Mouse (Mus musculus) liver, embryonic 14 days (tissue): ENCODE measurements around the gene Zfp39. TPM values are rescaled to one million over a fixed set of nuclear protein-coding genes. Genes with fewer than 3 reads are reported as not detected.

ENCODE experiments used
- polyA plus RNA-seq: library from polyadenylated mRNA; depleted of rRNA; stranded (reverse); fragments of >200 nt; gene quantifications from 2 replicates; pipeline ENCODE4 v1.2.3, GENCODE M21; 2012; rRNA removed

Zfp39 gene
- 4.9 and 5.1 TPM in 2 replicates for polyA plus RNA-seq

DNA sequence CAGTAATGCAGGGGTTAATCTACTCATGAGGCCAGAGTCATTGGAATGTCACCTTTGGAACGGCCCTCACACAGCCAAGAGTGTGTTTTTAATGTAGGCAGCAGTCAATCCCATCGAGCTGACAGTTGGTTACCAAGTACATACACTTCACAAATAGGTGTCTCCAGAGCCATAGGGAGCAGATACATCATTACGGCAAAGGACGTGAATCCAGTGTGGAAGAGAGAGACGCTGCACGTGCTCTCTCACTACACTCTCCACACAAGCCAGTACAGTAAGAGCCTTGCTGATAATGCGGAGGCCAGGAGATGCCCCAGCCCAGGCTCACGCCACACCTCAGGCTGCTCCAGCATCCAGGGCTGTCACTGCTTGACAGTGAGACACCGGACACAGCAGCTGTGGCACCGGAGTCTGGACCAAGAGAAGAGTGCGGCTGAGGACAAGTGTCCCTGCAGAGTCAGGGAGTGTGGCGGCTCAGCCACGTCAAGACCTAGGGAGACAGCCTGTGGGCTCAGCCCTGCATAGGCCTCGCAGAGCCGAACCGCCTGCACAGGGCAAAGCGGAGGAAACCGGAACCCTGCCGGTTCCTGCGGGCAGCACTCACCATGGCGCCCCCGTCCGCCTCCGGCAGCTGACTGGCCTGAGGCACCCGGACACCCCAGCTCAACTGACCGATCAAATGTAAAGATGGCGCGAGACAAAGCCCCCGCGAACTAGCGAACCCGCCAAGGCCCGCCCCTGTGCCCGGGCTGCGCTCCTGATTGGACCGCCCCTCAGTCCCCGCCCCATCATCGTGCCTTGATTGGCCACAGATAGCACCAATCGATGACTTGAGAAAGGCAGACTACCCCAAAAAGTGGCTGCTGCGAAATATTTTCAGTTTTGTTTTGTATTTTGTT, at the start of gene Zfp39:
Gene Zfp39, minus strand, starts transcription at position 715 of the 899 bp plus-strand sequence.

DNA sequence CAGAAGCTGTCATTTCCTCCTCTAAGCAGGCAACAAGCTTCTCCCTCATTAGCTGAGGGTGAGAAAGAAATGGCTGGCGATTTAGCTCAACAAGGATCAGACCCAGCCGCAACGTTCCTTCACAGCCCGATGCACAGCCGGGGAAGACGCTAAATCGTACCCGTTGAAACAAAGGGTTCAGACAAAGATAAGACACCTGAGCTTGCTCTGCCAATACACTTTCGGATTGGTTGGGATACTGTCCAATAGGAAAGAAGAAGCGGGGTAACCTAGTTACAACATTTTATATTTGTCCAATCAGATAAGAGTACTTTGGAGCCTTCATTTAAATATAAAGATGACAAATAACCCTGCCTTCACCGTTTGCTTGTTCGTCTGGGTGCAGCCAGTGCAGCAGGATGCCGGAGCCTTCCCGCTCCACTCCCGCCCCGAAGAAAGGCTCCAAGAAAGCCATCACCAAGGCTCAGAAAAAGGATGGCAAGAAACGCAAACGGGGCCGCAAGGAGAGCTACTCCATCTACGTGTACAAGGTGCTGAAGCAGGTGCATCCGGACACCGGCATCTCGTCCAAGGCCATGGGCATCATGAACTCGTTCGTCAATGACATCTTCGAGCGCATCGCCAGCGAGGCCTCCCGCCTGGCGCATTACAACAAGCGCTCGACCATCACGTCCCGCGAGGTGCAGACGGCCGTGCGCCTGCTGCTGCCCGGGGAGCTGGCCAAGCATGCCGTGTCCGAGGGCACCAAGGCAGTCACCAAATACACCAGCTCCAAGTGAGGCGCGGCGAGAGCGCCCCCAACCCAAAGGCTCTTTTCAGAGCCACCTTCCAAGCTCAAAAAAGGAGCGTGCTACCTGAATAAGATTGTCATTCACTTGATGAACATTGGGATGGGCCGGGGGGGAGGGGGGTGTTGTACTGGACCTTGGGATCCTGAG, 44.8 kb upstream of the Zfp39 start, which contains the start of gene Hist3h2ba:
Gene Hist3h2ba, plus strand, starts transcription at position 379 of the 938 bp plus-strand sequence.

GRCm38 (mm10) chr11:58938322-58939087, 34.5 kb upstream of the Zfp39 start, which contains the start of gene Rnf187:
Gene Rnf187, minus strand, starts transcription at chr11:58938916.

DNA sequence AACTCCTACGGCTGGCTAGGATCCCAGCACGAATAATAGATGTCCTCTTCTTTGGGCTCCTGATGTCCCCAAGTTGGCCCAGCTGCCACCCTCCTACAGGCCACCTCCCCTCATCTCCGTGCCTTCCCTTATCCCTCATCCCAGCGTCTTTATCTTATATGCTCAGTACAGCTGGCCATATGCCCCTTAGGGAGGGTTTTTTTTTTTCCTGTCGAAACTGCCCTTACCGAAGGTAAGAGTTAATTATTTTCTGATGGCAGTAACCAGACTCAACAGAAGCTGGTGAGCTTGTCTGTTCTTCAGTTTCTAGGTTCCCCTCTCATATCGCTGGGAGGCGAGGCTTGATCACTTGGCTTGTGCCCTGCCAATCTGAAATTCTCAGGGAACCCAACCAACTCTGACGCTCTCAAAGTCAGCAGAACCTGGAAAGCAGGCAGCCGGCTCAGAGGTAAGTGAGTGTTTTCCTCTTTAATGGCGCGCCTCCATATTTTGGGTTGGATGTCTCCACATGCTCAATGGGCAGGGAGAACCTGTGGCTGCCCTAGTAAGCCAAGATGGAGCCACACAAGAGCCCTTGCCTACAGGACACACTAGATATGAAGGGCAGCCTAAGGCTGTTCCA, 13.8 kb upstream of the Zfp39 start, which contains the start of gene Btnl10:
Gene Btnl10, plus strand, starts transcription at position 164 of the 622 bp plus-strand sequence.

DNA sequence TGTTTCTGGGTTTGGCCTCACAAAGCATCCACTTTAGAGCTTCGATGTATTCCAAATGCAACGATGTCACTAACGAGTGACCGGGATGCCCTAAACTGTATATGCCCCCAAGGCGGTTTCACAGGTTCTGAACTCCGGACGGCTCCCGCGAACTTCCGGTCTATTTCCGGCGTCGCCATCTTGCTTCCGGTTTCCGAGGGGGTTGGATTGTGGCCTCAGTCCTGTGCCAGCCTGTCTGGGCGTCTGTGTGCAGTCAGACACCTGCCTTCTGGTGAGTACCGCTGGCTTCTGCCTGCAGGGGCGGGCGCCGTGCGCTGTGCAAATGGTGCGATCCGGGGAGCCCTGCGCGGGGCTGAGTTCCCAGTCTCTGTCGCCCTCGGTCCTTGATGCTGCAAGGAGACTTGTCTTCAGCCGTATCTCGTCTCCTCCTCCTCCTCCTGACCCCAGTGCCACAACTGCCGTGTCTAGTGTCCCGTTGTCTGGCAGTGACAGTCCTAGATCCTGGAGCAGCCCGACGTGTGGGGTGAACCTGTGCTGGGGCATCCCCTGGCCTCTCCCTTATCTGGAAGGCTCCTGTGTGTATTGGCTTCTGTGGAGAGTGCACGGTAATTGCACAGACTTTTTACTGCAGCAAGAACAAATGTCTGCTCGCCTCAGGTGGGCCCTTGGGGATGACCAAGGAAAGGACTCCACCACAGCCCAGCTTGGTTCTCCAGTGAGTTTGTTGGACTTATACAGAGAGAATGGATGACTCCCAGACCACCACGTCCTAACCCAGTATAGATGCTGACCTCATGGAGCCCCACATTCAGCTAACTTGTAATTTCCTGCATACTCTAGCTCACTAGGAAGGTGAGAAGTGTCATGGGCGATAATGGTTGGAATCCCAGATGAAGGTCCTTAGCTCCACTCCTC, 36.7 kb downstream of the Zfp39 start, which contains the start of gene 2810021J22Rik:
Gene 2810021J22Rik, plus strand, starts transcription at position 178 of the 915 bp plus-strand sequence.

GRCm38 (mm10) chr11:58846919-58847461, 57.0 kb downstream of the Zfp39 start, which contains the start of gene Gm12258:
Gene Gm12258, plus strand, starts transcription at chr11:58847158.

DNA sequence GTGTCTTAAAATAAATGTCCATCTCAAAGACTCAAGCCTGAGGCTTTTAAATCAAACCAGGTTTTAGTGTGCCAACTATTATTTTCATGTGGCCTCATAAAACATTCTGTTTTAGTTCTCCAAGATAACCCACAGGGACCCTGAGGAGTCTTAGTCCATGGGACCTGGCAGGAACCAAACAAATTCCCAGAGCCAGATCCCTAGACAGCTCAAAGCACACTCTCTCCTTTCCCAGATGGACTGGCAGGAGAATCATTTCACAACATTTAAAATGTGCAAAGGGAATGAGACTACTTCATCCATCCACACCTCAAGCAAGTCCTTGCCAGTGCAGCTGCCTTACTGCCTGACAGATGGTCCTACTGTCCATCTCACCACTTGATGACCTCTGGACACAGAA, 65.1 kb downstream of the Zfp39 start, which contains the start of gene Olfr311:
Gene Olfr311, plus strand, starts transcription at position 301 of the 400 bp plus-strand sequence.

Other genes with a start within 250 kb of the Zfp39 start
- 0.03 TPM in 2 replicates for gene Olfr322, start 245.4 kb downstream of the Zfp39 start, polyA plus RNA-seq
- not detected in 2 replicates for gene Olfr320, start 223.1 kb downstream of the Zfp39 start, polyA plus RNA-seq
- not detected in 2 replicates for gene Olfr319, start 205.1 kb downstream of the Zfp39 start, polyA plus RNA-seq
- gene Olfr318, start 180.2 kb downstream of the Zfp39 start, polyA plus RNA-seq = not detected in 2 replicates
- gene Olfr317, start 165.0 kb downstream of the Zfp39 start, polyA plus RNA-seq = not detected in 2 replicates
- gene Olfr316, start 151.5 kb downstream of the Zfp39 start, polyA plus RNA-seq = not detected in 2 replicates
- gene Olfr315, start 131.0 kb downstream of the Zfp39 start, polyA plus RNA-seq = not detected in 2 replicates
- gene Olfr314, start 121.3 kb downstream of the Zfp39 start, polyA plus RNA-seq = not detected in 2 replicates
- gene Fam183b, start 102.3 kb downstream of the Zfp39 start, polyA plus RNA-seq = 0.07 TPM in 1 of 2 replicates, not detected in the other
- gene Olfr313, start 89.2 kb downstream of the Zfp39 start, polyA plus RNA-seq = not detected in 2 replicates
- not detected in 2 replicates for gene Olfr312, start 75.0 kb downstream of the Zfp39 start, polyA plus RNA-seq
- not detected in 2 replicates for gene Olfr311, start 65.0 kb downstream of the Zfp39 start, polyA plus RNA-seq
- gene Gm12258, start 57.1 kb downstream of the Zfp39 start, polyA plus RNA-seq = 2.5 and 2.6 TPM in 2 replicates
- 1.6 and 1.8 TPM in 2 replicates for gene 2810021J22Rik, start 37.0 kb downstream of the Zfp39 start, polyA plus RNA-seq
- 17.3 and 19.1 TPM in 2 replicates for gene Btnl10, start 13.7 kb upstream of the Zfp39 start, polyA plus RNA-seq
- 67.3 and 77.9 TPM in 2 replicates for gene Rnf187, start 34.7 kb upstream of the Zfp39 start, polyA plus RNA-seq
- gene Hist3h2ba, start 44.7 kb upstream of the Zfp39 start, polyA plus RNA-seq = 13.3 and 15.4 TPM in 2 replicates
- 9.3 and 10.1 TPM in 2 replicates for gene Hist3h2a, start 50.5 kb upstream of the Zfp39 start, polyA plus RNA-seq
- gene Trim17, start 50.5 kb upstream of the Zfp39 start, polyA plus RNA-seq = 0.05 and 0.09 TPM in 2 replicates
- gene Trim11, start 73.9 kb upstream of the Zfp39 start, polyA plus RNA-seq = 7.3 and 8.5 TPM in 2 replicates
- gene Obscn, start 232.2 kb upstream of the Zfp39 start, polyA plus RNA-seq = 0.10 and 0.32 TPM in 2 replicates